Mouse (Mus musculus) erythroblast, embryonic 14.5 days (primary cell): Measurements from ENCODE around the gene Cd302. TPM values are rescaled to one million over a fixed set of nuclear protein-coding genes. Genes with fewer than 3 reads are reported as not detected.

Source experiments
- H3K27me3 ChIP-seq: 2 replicates; pipeline ENCODE4 v1.6.1; 2012; ENCODE audit warnings: inconsistent platforms; ENCODE audit not compliant: control insufficient read depth
- H3K36me3 ChIP-seq: 2 replicates; pipeline ENCODE4 v1.6.1; 2012; ENCODE audit warnings: mild to moderate bottlenecking, inconsistent platforms; ENCODE audit not compliant: control insufficient read depth
- H3K4me1 ChIP-seq: 2 replicates; pipeline ENCODE4 v1.6.1; 2012; ENCODE audit warnings: inconsistent platforms; ENCODE audit not compliant: control insufficient read depth
- H3K4me3 ChIP-seq: replicated peaks from 2 replicates; pipeline ENCODE3; 2012; ENCODE audit warnings: moderate library complexity, mild to moderate bottlenecking, inconsistent platforms
- H3K9me3 ChIP-seq: 2 replicates; pipeline ENCODE4 v1.6.1; 2012; ENCODE audit warnings: low read length, inconsistent platforms, mixed read lengths; ENCODE audit not compliant: control insufficient read depth
- GATA1 ChIP-seq: IDR thresholded peaks from 2 replicates; pipeline ENCODE4 v1.6.1; 2012; ENCODE audit warnings: low read length, inconsistent platforms, mixed read lengths
- TAL1 ChIP-seq: IDR thresholded peaks from 3 replicates; pipeline ENCODE4 v1.6.1; 2012; ENCODE audit warnings: low read length, inconsistent platforms, mixed read lengths
- polyA plus RNA-seq: library from polyadenylated mRNA; stranded (reverse); fragments of >175 nt; gene quantifications from 2 replicates; pipeline ENCODE4 v1.2.3, GENCODE M21; 2012

The Cd302 gene
- polyA plus RNA-seq, 1 experiment: 0.04 TPM

- Histone ChIP-seq H3K27me3 (no peaks in the 10 kb centered on the region), H3K9me3 (no peaks in the 10 kb centered on the region), H3K4me1 (peaks cover 54% of the 10 kb centered on the region), H3K36me3 (peaks cover 53% of the 10 kb centered on the region), H3K4me3 (peak overlapping the region; percentile 78)
- TF ChIP-seq TAL1: no peak
Observed at GRCm38 (mm10) chr2:60209122-60209611, 75.1 kb downstream of the Cd302 start.

GRCm38 (mm10) chr2:60205795-60206194 lies 78.5 kb downstream of the Cd302 start:
- H3K27me3 ChIP-seq: no peaks in the 10 kb centered on the region
- TF ChIP-seq GATA1 (no peak), TAL1 (no peak)
- peaks cover 40% of the 10 kb centered on the region for H3K36me3 ChIP-seq
- H3K4me3 ChIP-seq: no peak overlapping the region
- peaks cover 31% of the 10 kb centered on the region for H3K4me1 ChIP-seq
- H3K9me3 ChIP-seq: no peaks in the 10 kb centered on the region

GRCm38 (mm10) chr2:60204162-60204561 lies 80.1 kb downstream of the Cd302 start:
- peaks cover 39% of the 10 kb centered on the region for H3K36me3 ChIP-seq
- H3K4me1 ChIP-seq: peaks cover 27% of the 10 kb centered on the region
- TF ChIP-seq GATA1: no peak
- no peak for TF ChIP-seq TAL1
- no peaks in the 10 kb centered on the region for H3K9me3 ChIP-seq
- no peak overlapping the region for H3K4me3 ChIP-seq
- H3K27me3 ChIP-seq: no peaks in the 10 kb centered on the region

GRCm38 (mm10) chr2:60203733-60204132 lies 80.6 kb downstream of the Cd302 start:
- Histone ChIP-seq H3K9me3 (no peaks in the 10 kb centered on the region), H3K36me3 (peaks cover 39% of the 10 kb centered on the region), H3K4me1 (peaks cover 27% of the 10 kb centered on the region), H3K27me3 (no peaks in the 10 kb centered on the region), H3K4me3 (no peak overlapping the region)
- TF ChIP-seq TAL1: no peak

GRCm38 (mm10) chr2:60202900-60203530 lies 81.3 kb downstream of the Cd302 start:
- Histone ChIP-seq H3K36me3 (peaks cover 39% of the 10 kb centered on the region), H3K4me1 (peaks cover 26% of the 10 kb centered on the region), H3K4me3 (no peak overlapping the region), H3K9me3 (no peaks in the 10 kb centered on the region), H3K27me3 (no peaks in the 10 kb centered on the region)
- TF ChIP-seq TAL1 (no peak), GATA1 (no peak)

Other genes with a start within 250 kb of the Cd302 start
- 1.6 and 1.8 TPM in 2 replicates for gene Baz2b, start 74.6 kb downstream of the Cd302 start, polyA plus RNA-seq
- gene March7, start 74.6 kb downstream of the Cd302 start, polyA plus RNA-seq: 0.24 and 0.28 TPM in 2 replicates
- gene Ly75, start 98.8 kb upstream of the Cd302 start, polyA plus RNA-seq: not detected in 2 replicates